Mouse (Mus musculus) heart, embryonic 10.5 days (tissue): ENCODE results near the gene Ugt2b38. TPM values are rescaled to one million over a fixed set of nuclear protein-coding genes. Genes with fewer than 3 reads are reported as not detected.
"Not testable (repeated sequence)": the region's sequence is repeated elsewhere in the genome, so short reads cannot be mapped to it uniquely, and the experiment has no call there.

Experiments used
- DNase-seq: peaks from one replicate; pipeline ENCODE4 v3.0.0-alpha.2; 2017; ENCODE audit warnings: low spot score
- H3K27ac ChIP-seq: fragments of 300-500 bp; sonication (generic); 2 replicates; pipeline ENCODE4 v1.5.1; 2016; ENCODE audit warnings: mild to moderate bottlenecking
- H3K27me3 ChIP-seq: fragments of 300-500 bp; sonication (generic); 2 replicates; pipeline ENCODE4 v1.6.1; 2016; ENCODE audit warnings: mild to moderate bottlenecking; ENCODE audit not compliant: poor library complexity, insufficient read depth, severe bottlenecking
- H3K36me3 ChIP-seq: fragments of 300-500 bp; sonication (generic); 2 replicates; pipeline ENCODE4 v1.6.1; 2016; ENCODE audit warnings: mild to moderate bottlenecking, moderate library complexity
- H3K4me1 ChIP-seq: fragments of 300-500 bp; sonication (generic); 2 replicates; pipeline ENCODE4 v1.6.1; 2016; ENCODE audit warnings: mild to moderate bottlenecking
- H3K4me3 ChIP-seq: fragments of 300-500 bp; sonication (generic); 2 replicates; pipeline ENCODE4 v1.5.1; 2016; ENCODE audit warnings: mild to moderate bottlenecking, moderate library complexity
- H3K9me3 ChIP-seq: fragments of 300-500 bp; sonication (generic); 2 replicates; pipeline ENCODE4 v1.6.1; 2016; ENCODE audit warnings: mild to moderate bottlenecking, moderate library complexity
- WGBS: fragments of 180-500 bp; shearing (Covaris S2); methylation state at CpG from one replicate; pipeline ENCODE4 v1.1.7; 2016; 5-methylcytosine and 5-hydroxymethylcytosine counted together
- polyA plus RNA-seq: library from polyadenylated mRNA; unstranded; fragments of >200 nt; fragmentation: Nextera tagmentation; extraction: Ambion mirVana; gene quantifications from 2 replicates; pipeline ENCODE4 v1.2.1, GENCODE M21; 2016

The Ugt2b38 gene
- polyA plus RNA-seq: not detected in 2 replicates

- H3K36me3 ChIP-seq, H3K4me3 ChIP-seq, H3K4me1 ChIP-seq, H3K9me3 ChIP-seq, H3K27me3 ChIP-seq, DNase-seq, H3K27ac ChIP-seq: not testable (repeated sequence)
- 87% methylated on average over 1 of the region's 2 CpGs for WGBS
These were observed at the start of gene Ugt2b38 for GRCm38 (mm10) chr5:87424041-87424440. Ugt2b38 (minus strand) TSS chr5:87424203.

GRCm38 (mm10) chr5:87458810-87459209 is 34.8 kb upstream of the Ugt2b38 start:
- H3K9me3 ChIP-seq: no peaks in the 10 kb centered on the region
- H3K4me1 ChIP-seq: no peaks in the 10 kb centered on the region
- no peak overlapping the region for H3K27ac ChIP-seq
- DNase-seq: no peak
- no peaks in the 10 kb centered on the region for H3K27me3 ChIP-seq
- H3K36me3 ChIP-seq: no peaks in the 10 kb centered on the region
- H3K4me3 ChIP-seq: no peak overlapping the region
- 46% methylated on average over 1 of the region's 1 CpGs for WGBS

- no peaks in the 10 kb centered on the region for H3K9me3 ChIP-seq
- H3K36me3 ChIP-seq: no peaks in the 10 kb centered on the region
- no peak overlapping the region for H3K27ac ChIP-seq
- no peak for DNase-seq
- H3K4me1 ChIP-seq: no peaks in the 10 kb centered on the region
- H3K4me3 ChIP-seq: no peak overlapping the region
- no peaks in the 10 kb centered on the region for H3K27me3 ChIP-seq
These were observed 33.7 kb upstream of the Ugt2b38 start for GRCm38 (mm10) chr5:87457701-87458100.

GRCm38 (mm10) chr5:87456216-87456850 is 32.3 kb upstream of the Ugt2b38 start:
- Histone ChIP-seq H3K27ac (no peak overlapping the region), H3K4me1 (no peaks in the 10 kb centered on the region), H3K4me3 (no peak overlapping the region), H3K27me3 (no peaks in the 10 kb centered on the region), H3K9me3 (no peaks in the 10 kb centered on the region), H3K36me3 (no peaks in the 10 kb centered on the region)
- no peak for DNase-seq
- WGBS: 86% methylated on average over 3 of the region's 3 CpGs

- H3K9me3 ChIP-seq: no peaks in the 10 kb centered on the region
- H3K4me3 ChIP-seq: no peak overlapping the region
- H3K4me1 ChIP-seq: no peaks in the 10 kb centered on the region
- no peak for DNase-seq
- no peaks in the 10 kb centered on the region for H3K27me3 ChIP-seq
- H3K27ac ChIP-seq: no peak overlapping the region
- H3K36me3 ChIP-seq: no peaks in the 10 kb centered on the region
These were observed 31.5 kb upstream of the Ugt2b38 start for GRCm38 (mm10) chr5:87455519-87455918.

- not testable (repeated sequence) for H3K9me3 ChIP-seq, H3K27ac ChIP-seq
- 81% methylated on average over 3 of the region's 5 CpGs for WGBS
These were observed 28.5 kb upstream of the Ugt2b38 start for GRCm38 (mm10) chr5:87452514-87452913.

GRCm38 (mm10) chr5:87436264-87436663 is 12.3 kb upstream of the Ugt2b38 start:
- no peak overlapping the region for H3K27ac ChIP-seq
- WGBS: 41% methylated on average over 3 of the region's 3 CpGs

More at GRCm38 (mm10) chr5:87452514-87452913, 28.5 kb upstream of the Ugt2b38 start:
- not testable (repeated sequence) for DNase-seq, H3K27me3 ChIP-seq, H3K4me3 ChIP-seq, H3K36me3 ChIP-seq, H3K4me1 ChIP-seq

GRCm38 (mm10) chr5:87425676-87426075 is 1.7 kb upstream of the Ugt2b38 start:
- Histone ChIP-seq H3K36me3 (no peaks in the 10 kb centered on the region), H3K27ac (no peak overlapping the region), H3K4me3 (no peak overlapping the region), H3K4me1 (no peaks in the 10 kb centered on the region), H3K9me3 (no peaks in the 10 kb centered on the region), H3K27me3 (no peaks in the 10 kb centered on the region)
- no peak for DNase-seq
- WGBS: 81% methylated on average over 3 of the region's 3 CpGs

More at GRCm38 (mm10) chr5:87436264-87436663, 12.3 kb upstream of the Ugt2b38 start:
- Histone ChIP-seq H3K36me3 (no peaks in the 10 kb centered on the region), H3K9me3 (no peaks in the 10 kb centered on the region), H3K4me3 (no peak overlapping the region), H3K27me3 (no peaks in the 10 kb centered on the region), H3K4me1 (no peaks in the 10 kb centered on the region)
- DNase-seq: no peak

GRCm38 (mm10) chr5:87396968-87397367 is 27.0 kb downstream of the Ugt2b38 start:
- Histone ChIP-seq H3K36me3 (no peaks in the 10 kb centered on the region), H3K27me3 (no peaks in the 10 kb centered on the region), H3K4me3 (no peak overlapping the region), H3K27ac (no peak overlapping the region), H3K4me1 (no peaks in the 10 kb centered on the region), H3K9me3 (no peaks in the 10 kb centered on the region)
- no peak for DNase-seq
- 80% methylated on average over 4 of the region's 4 CpGs for WGBS

GRCm38 (mm10) chr5:87390818-87391217 is 33.2 kb downstream of the Ugt2b38 start:
- no peak overlapping the region for H3K27ac ChIP-seq
- 86% methylated on average over 2 of the region's 2 CpGs for WGBS

GRCm38 (mm10) chr5:87380234-87380633 is 43.8 kb downstream of the Ugt2b38 start:
- Histone ChIP-seq H3K9me3 (no peaks in the 10 kb centered on the region), H3K36me3 (no peaks in the 10 kb centered on the region), H3K4me3 (no peak overlapping the region), H3K27ac (no peak overlapping the region), H3K4me1 (no peaks in the 10 kb centered on the region), H3K27me3 (no peaks in the 10 kb centered on the region)
- WGBS: 41% methylated on average over 2 of the region's 2 CpGs
- DNase-seq: no peak

More at GRCm38 (mm10) chr5:87390818-87391217, 33.2 kb downstream of the Ugt2b38 start:
- no peaks in the 10 kb centered on the region for H3K27me3 ChIP-seq
- no peak overlapping the region for H3K4me3 ChIP-seq
- no peaks in the 10 kb centered on the region for H3K9me3 ChIP-seq
- H3K36me3 ChIP-seq: no peaks in the 10 kb centered on the region
- no peaks in the 10 kb centered on the region for H3K4me1 ChIP-seq
- DNase-seq: no peak

- no peaks in the 10 kb centered on the region for H3K4me1 ChIP-seq
- H3K27me3 ChIP-seq: no peaks in the 10 kb centered on the region
- no peaks in the 10 kb centered on the region for H3K9me3 ChIP-seq
- no peaks in the 10 kb centered on the region for H3K36me3 ChIP-seq
- no peak for DNase-seq
- no peak overlapping the region for H3K27ac ChIP-seq
- H3K4me3 ChIP-seq: no peak overlapping the region
These were observed 44.2 kb downstream of the Ugt2b38 start for GRCm38 (mm10) chr5:87379825-87380224.

- H3K4me1 ChIP-seq: no peaks in the 10 kb centered on the region
- no peaks in the 10 kb centered on the region for H3K36me3 ChIP-seq
- H3K9me3 ChIP-seq: no peaks in the 10 kb centered on the region
- no peak overlapping the region for H3K4me3 ChIP-seq
- no peaks in the 10 kb centered on the region for H3K27me3 ChIP-seq
- WGBS: 86% methylated on average over 3 of the region's 3 CpGs
- H3K27ac ChIP-seq: no peak overlapping the region
- no peak for DNase-seq
These were observed 48.1 kb downstream of the Ugt2b38 start for GRCm38 (mm10) chr5:87375874-87376383.

GRCm38 (mm10) chr5:87373502-87373863 is 50.5 kb downstream of the Ugt2b38 start:
- no peaks in the 10 kb centered on the region for H3K9me3 ChIP-seq
- H3K4me3 ChIP-seq: no peak overlapping the region
- no peak for DNase-seq
- no peaks in the 10 kb centered on the region for H3K4me1 ChIP-seq
- 65% methylated on average over 1 of the region's 1 CpGs for WGBS
- no peaks in the 10 kb centered on the region for H3K36me3 ChIP-seq
- no peak overlapping the region for H3K27ac ChIP-seq
- no peaks in the 10 kb centered on the region for H3K27me3 ChIP-seq
